Mouse (Mus musculus): Measurements from ENCODE around the gene Vmn1r203. TPM values are rescaled to one million over a fixed set of nuclear protein-coding genes. Genes with fewer than 3 reads are reported as not detected.
"Not testable (repeated sequence)": the region's sequence is repeated elsewhere in the genome, so short reads cannot be mapped to it uniquely, and the experiment has no call there.

The Vmn1r203 gene
- not detected in 2 replicates for polyA plus RNA-seq (2015; fragmentation: Nextera tagmentation; extraction: Ambion mirVana)

GRCm38 (mm10) chr13:22517814-22518213, at the start of gene Vmn1r203:
Gene Vmn1r203, plus strand, starts transcription at chr13:22518114.
- Histone ChIP-seq H3K9ac (no peak within 1 kb of the TSS), H3K27me3 (no peaks in the 10 kb centered on the region)
- ATAC-seq (ENCODE audit: insufficient number of reproducible peaks, low FRiP score, low TSS enrichment, low read depth), result no peak

DNA sequence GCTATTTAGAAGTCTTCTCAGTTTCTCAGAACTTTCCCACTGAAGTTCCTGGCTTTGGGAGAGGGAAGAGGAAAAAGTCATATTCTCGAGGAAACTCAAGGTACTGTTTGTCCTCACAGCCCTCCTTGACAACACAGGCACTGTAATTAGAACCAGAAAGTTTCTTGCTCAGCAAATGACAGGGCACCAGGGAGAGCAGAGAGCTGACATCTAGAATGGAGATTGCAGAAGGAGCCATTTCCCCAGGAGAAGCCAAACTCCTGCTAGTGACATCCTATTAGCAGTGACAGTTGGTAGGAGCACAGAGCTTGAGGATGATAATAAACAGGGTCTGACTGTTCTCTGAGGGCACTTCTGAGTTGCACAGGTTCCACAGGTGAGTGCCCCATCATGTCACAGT, 46.3 kb upstream of the Vmn1r203 start, which contains the start of gene Vmn1r201:
TSS of gene Vmn1r201 (plus strand) at position 301 of the 400 bp plus-strand sequence.
- Histone ChIP-seq H3K36me3 (no peaks in the 10 kb centered on the region), H3K27ac (no peak within 1 kb of the TSS), H3K9me3 (no peaks in the 10 kb centered on the region), H3K4me2 (no peak within 1 kb of the TSS), H3K27me3 (no peaks in the 10 kb centered on the region), H3K9ac (no peak within 1 kb of the TSS), H3K4me3 (no peak within 1 kb of the TSS), H3K4me1 (no peaks in the 10 kb centered on the region)
- ATAC-seq (ENCODE audit: insufficient number of reproducible peaks, low FRiP score, low TSS enrichment, low read depth), result no peak
- 35% methylated on average over 1 of the region's 1 CpGs for WGBS

More at GRCm38 (mm10) chr13:22517814-22518213, at the start of gene Vmn1r203:
- no peak within 1 kb of the TSS for H3K4me3 ChIP-seq
- no peaks in the 10 kb centered on the region for H3K36me3 ChIP-seq
- H3K9me3 ChIP-seq, result no peaks in the 10 kb centered on the region
- no peak within 1 kb of the TSS for H3K4me2 ChIP-seq
- no peaks in the 10 kb centered on the region for H3K4me1 ChIP-seq
- no peak within 1 kb of the TSS for H3K27ac ChIP-seq

GRCm38 (mm10) chr13:22502431-22502830, 15.5 kb upstream of the Vmn1r203 start:
- Histone ChIP-seq H3K9ac (no peak overlapping the region), H3K36me3 (no peaks in the 10 kb centered on the region), H3K4me1 (no peaks in the 10 kb centered on the region), H3K27me3 (no peaks in the 10 kb centered on the region), H3K9me3 (no peaks in the 10 kb centered on the region), H3K4me2 (no peak overlapping the region), H3K4me3 (no peak overlapping the region), H3K27ac (no peak overlapping the region)
- ATAC-seq (ENCODE audit: insufficient number of reproducible peaks, low FRiP score, low TSS enrichment, low read depth), result no peak
- WGBS, result 66% methylated on average over 3 of the region's 3 CpGs

DNA sequence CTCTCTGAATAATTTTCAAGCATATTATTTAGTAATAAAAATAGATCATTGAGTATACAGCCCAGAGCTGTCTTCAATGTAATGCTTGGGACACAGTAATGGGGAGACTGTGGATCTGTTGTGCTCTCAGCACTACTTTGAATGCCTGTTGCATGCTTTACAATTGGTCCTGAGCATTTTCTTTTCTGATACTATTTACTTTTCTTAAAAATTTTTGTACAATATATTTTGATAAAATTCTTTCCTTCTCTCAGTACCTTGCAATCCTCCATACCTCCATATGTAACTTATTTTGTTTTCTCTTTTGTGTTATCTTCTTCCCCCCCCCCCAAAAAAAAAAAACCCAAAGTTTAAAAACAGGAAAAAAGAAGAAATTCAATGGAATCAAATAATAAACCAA, 12.6 kb upstream of the Vmn1r203 start, which contains the start of gene Vmn1r202:
TSS of gene Vmn1r202 (minus strand) at position 101 of the 400 bp plus-strand sequence.
- no peak within 1 kb of the TSS for H3K4me2 ChIP-seq
- no peaks in the 10 kb centered on the region for H3K4me1 ChIP-seq
- no peak within 1 kb of the TSS for H3K4me3 ChIP-seq
- ATAC-seq (ENCODE audit: insufficient number of reproducible peaks, low FRiP score, low TSS enrichment, low read depth), result no peak
- H3K9me3 ChIP-seq, result no peaks in the 10 kb centered on the region
- H3K9ac ChIP-seq, result no peak within 1 kb of the TSS
- H3K36me3 ChIP-seq, result no peaks in the 10 kb centered on the region
- no peak within 1 kb of the TSS for H3K27ac ChIP-seq
- H3K27me3 ChIP-seq, result no peaks in the 10 kb centered on the region

- H3K36me3 ChIP-seq; H3K4me1 ChIP-seq; H3K9me3 ChIP-seq; H3K9ac ChIP-seq; ATAC-seq (ENCODE audit: insufficient number of reproducible peaks, low FRiP score, low TSS enrichment, low read depth); H3K4me3 ChIP-seq; H3K27ac ChIP-seq; H3K27me3 ChIP-seq; H3K4me2 ChIP-seq: not testable (repeated sequence)
- WGBS, result 44% methylated on average over 1 of the region's 1 CpGs
Measured at GRCm38 (mm10) chr13:22552898-22553297, 35.0 kb downstream of the Vmn1r203 start, which contains the start of gene Vmn1r204. Gene Vmn1r204, plus strand, starts transcription at chr13:22553198.

GRCm38 (mm10) chr13:22574911-22575310, 57.0 kb downstream of the Vmn1r203 start:
- not testable (repeated sequence) for H3K27ac ChIP-seq; H3K36me3 ChIP-seq; H3K4me2 ChIP-seq; H3K4me1 ChIP-seq; H3K27me3 ChIP-seq; H3K4me3 ChIP-seq; ATAC-seq (ENCODE audit: insufficient number of reproducible peaks, low FRiP score, low TSS enrichment, low read depth); H3K9ac ChIP-seq; H3K9me3 ChIP-seq
- WGBS, result 71% methylated on average over 3 of the region's 3 CpGs

Other genes starting within 250 kb of the Vmn1r203 start
- gene Vmn1r195, start 247.6 kb upstream of the Vmn1r203 start, polyA plus RNA-seq (2015; fragmentation: Nextera tagmentation; extraction: Ambion mirVana), result not detected in 2 replicates
- gene Vmn1r196, start 228.2 kb upstream of the Vmn1r203 start, polyA plus RNA-seq (2015; fragmentation: Nextera tagmentation; extraction: Ambion mirVana), result not detected in 2 replicates
- not detected in 2 replicates for gene Vmn1r197, start 193.5 kb upstream of the Vmn1r203 start, polyA plus RNA-seq (2015; fragmentation: Nextera tagmentation; extraction: Ambion mirVana)
- gene Vmn1r198, start 167.8 kb upstream of the Vmn1r203 start, polyA plus RNA-seq (2015; fragmentation: Nextera tagmentation; extraction: Ambion mirVana), result not detected in 2 replicates
- not detected in 2 replicates for gene Vmn1r199, start 138.3 kb upstream of the Vmn1r203 start, polyA plus RNA-seq (2015; fragmentation: Nextera tagmentation; extraction: Ambion mirVana)
- gene Vmn1r200, start 127.7 kb upstream of the Vmn1r203 start, polyA plus RNA-seq (2015; fragmentation: Nextera tagmentation; extraction: Ambion mirVana), result not detected in 2 replicates
- not detected in 2 replicates for gene Vmn1r201, start 46.2 kb upstream of the Vmn1r203 start, polyA plus RNA-seq (2015; fragmentation: Nextera tagmentation; extraction: Ambion mirVana)
- gene Vmn1r202, start 12.7 kb upstream of the Vmn1r203 start, polyA plus RNA-seq (2015; fragmentation: Nextera tagmentation; extraction: Ambion mirVana), result not detected in 2 replicates
- not detected in 2 replicates for gene Vmn1r204, start 35.1 kb downstream of the Vmn1r203 start, polyA plus RNA-seq (2015; fragmentation: Nextera tagmentation; extraction: Ambion mirVana)
- not detected in 2 replicates for gene Vmn1r205, start 74.9 kb downstream of the Vmn1r203 start, polyA plus RNA-seq (2015; fragmentation: Nextera tagmentation; extraction: Ambion mirVana)
- not detected in 2 replicates for gene Vmn1r206, start 106.1 kb downstream of the Vmn1r203 start, polyA plus RNA-seq (2015; fragmentation: Nextera tagmentation; extraction: Ambion mirVana)
- not detected in 2 replicates for gene Vmn1r207-ps, start 211.5 kb downstream of the Vmn1r203 start, polyA plus RNA-seq (2015; fragmentation: Nextera tagmentation; extraction: Ambion mirVana)